Mouse (Mus musculus) heart, postnatal 0 days (tissue): Measurements from ENCODE around the gene Tysnd1. TPM values are rescaled to one million over a fixed set of nuclear protein-coding genes. Genes with fewer than 3 reads are reported as not detected.

Experiments
- ATAC-seq: fragments of 200-750 bp; cut with Nextera tagmentation; 2 replicates; pipeline ENCODE4 v1.8.0; 2017; ENCODE audit warnings: low read depth, moderate number of reproducible peaks, moderate library complexity; ENCODE audit not compliant: insufficient read depth
- DNase-seq: peaks from one replicate; pipeline ENCODE4 v3.0.0-alpha.2; 2016; ENCODE audit warnings: low spot score
- H3K27ac ChIP-seq: fragments of 300-500 bp; sonication (generic); 2 replicates; pipeline ENCODE4 v1.5.1; 2014; ENCODE audit warnings: low read depth, mild to moderate bottlenecking
- H3K27me3 ChIP-seq: fragments of 300-500 bp; sonication (generic); 2 replicates; pipeline ENCODE4 v1.6.1; 2014; ENCODE audit warnings: low read length, mixed read lengths; ENCODE audit not compliant: control insufficient read depth, insufficient read depth
- H3K36me3 ChIP-seq: fragments of 300-500 bp; sonication (generic); replicated peaks from 2 replicates; pipeline ENCODE4 v1.6.1; 2014; ENCODE audit warnings: low read length, mixed read lengths; ENCODE audit not compliant: control insufficient read depth, insufficient read depth
- H3K4me1 ChIP-seq: fragments of 300-500 bp; sonication (generic); 2 replicates; pipeline ENCODE4 v1.6.1; 2014; ENCODE audit warnings: antibody characterized with exemption; ENCODE audit not compliant: control insufficient read depth, insufficient read depth
- H3K4me2 ChIP-seq: fragments of 300-500 bp; sonication (generic); 2 replicates; pipeline ENCODE4 v1.6.1; 2014; ENCODE audit warnings: low read depth, mild to moderate bottlenecking, low read length, moderate library complexity
- H3K4me3 ChIP-seq: fragments of 300-500 bp; sonication (generic); 2 replicates; pipeline ENCODE4 v1.5.1; 2014; ENCODE audit warnings: low read depth, low read length
- H3K9ac ChIP-seq: fragments of 300-500 bp; sonication (generic); replicated peaks from 2 replicates; pipeline ENCODE4 v1.6.1; 2014; ENCODE audit warnings: low read depth, low read length, mixed read lengths
- H3K9me3 ChIP-seq: fragments of 300-500 bp; sonication (generic); replicated peaks from 2 replicates; pipeline ENCODE4 v1.6.1; 2016; ENCODE audit warnings: low read length; ENCODE audit not compliant: control insufficient read depth
- CTCF ChIP-seq: IDR thresholded peaks from 2 replicates; pipeline ENCODE4 v1.5.1; 2016; ENCODE audit warnings: antibody characterized with exemption, control low read depth, low read depth
- EP300 ChIP-seq: IDR thresholded peaks from 2 replicates; pipeline ENCODE4 v1.6.1; 2016; ENCODE audit warnings: antibody characterized with exemption, low read depth
- WGBS: fragments of 180-500 bp; shearing (Covaris S2); extraction: QIAGEN DNeasy Blood & Tissue Kit; methylation state at CpG from one replicate; pipeline ENCODE4 v1.1.7; 2014; 5-methylcytosine and 5-hydroxymethylcytosine counted together
- polyA plus RNA-seq: library from polyadenylated mRNA; unstranded; fragments of >200 nt; fragmentation: Nextera tagmentation; extraction: Ambion mirVana; gene quantifications from 2 replicates; pipeline ENCODE4 v1.2.1, GENCODE M21; 2015
- total RNA-seq: library from RNA; depleted of rRNA; stranded (reverse); fragments of >200 nt; gene quantifications from 2 replicates; pipeline ENCODE4 v1.2.3, GENCODE M21; 2014; ENCODE audit warnings: low replicate concordance

The Tysnd1 gene
- total and polyA plus RNA-seq, 2 experiments from 2014 or later: 14.5 to 53.0 TPM

- peaks cover 34% of the 10 kb centered on the region for H3K36me3 ChIP-seq
- no peak overlapping the region for H3K27ac ChIP-seq
- no peak overlapping the region for H3K9ac ChIP-seq
- no peak overlapping the region for H3K4me2 ChIP-seq
- H3K9me3 ChIP-seq: no peaks in the 10 kb centered on the region
- no peak for TF ChIP-seq EP300
- no peak for TF ChIP-seq CTCF
- 70% methylated on average over 8 of the region's 8 CpGs for WGBS
- DNase-seq (no peak), ATAC-seq (no peak)
- no peak overlapping the region for H3K4me3 ChIP-seq
- H3K4me1 ChIP-seq: no peaks in the 10 kb centered on the region
- no peaks in the 10 kb centered on the region for H3K27me3 ChIP-seq
Measured at GRCm38 (mm10) chr10:61661887-61662286, 33.4 kb upstream of the Tysnd1 start.

GRCm38 (mm10) chr10:61662391-61662988, 32.8 kb upstream of the Tysnd1 start:
- no peak for ATAC-seq
- Histone ChIP-seq H3K27ac (no peak overlapping the region), H3K4me3 (no peak overlapping the region), H3K4me2 (no peak overlapping the region), H3K27me3 (no peaks in the 10 kb centered on the region), H3K4me1 (no peaks in the 10 kb centered on the region), H3K36me3 (peaks cover 34% of the 10 kb centered on the region), H3K9me3 (no peaks in the 10 kb centered on the region), H3K9ac (no peak overlapping the region)
- TF ChIP-seq CTCF (no peak), EP300 (no peak)
- WGBS: 58% methylated on average over 10 of the region's 10 CpGs
- DNase-seq: no peak

- TF ChIP-seq CTCF: no peak
- TF ChIP-seq EP300: no peak
- H3K4me1 ChIP-seq: no peaks in the 10 kb centered on the region
- peaks cover 51% of the 10 kb centered on the region for H3K36me3 ChIP-seq
- no peaks in the 10 kb centered on the region for H3K27me3 ChIP-seq
- no peaks in the 10 kb centered on the region for H3K9me3 ChIP-seq
- no peak overlapping the region for H3K9ac ChIP-seq
- H3K27ac ChIP-seq: no peak overlapping the region
- no peak for ATAC-seq
- no peak overlapping the region for H3K4me2 ChIP-seq
- WGBS: 93% methylated on average over 10 of the region's 10 CpGs
- DNase-seq: no peak
- no peak overlapping the region for H3K4me3 ChIP-seq
Measured at GRCm38 (mm10) chr10:61665111-61665510, 30.2 kb upstream of the Tysnd1 start.

- no peak overlapping the region for H3K4me3 ChIP-seq
- H3K36me3 ChIP-seq: peaks cover 56% of the 10 kb centered on the region
- no peak for ATAC-seq
- no peak overlapping the region for H3K4me2 ChIP-seq
- no peaks in the 10 kb centered on the region for H3K4me1 ChIP-seq
- no peak for TF ChIP-seq EP300
- no peak for TF ChIP-seq CTCF
- H3K9me3 ChIP-seq: no peaks in the 10 kb centered on the region
- no peak overlapping the region for H3K9ac ChIP-seq
- no peaks in the 10 kb centered on the region for H3K27me3 ChIP-seq
- no peak overlapping the region for H3K27ac ChIP-seq
- no peak for DNase-seq
- WGBS: 58% methylated on average over 3 of the region's 3 CpGs
Measured at GRCm38 (mm10) chr10:61665651-61666050, 29.7 kb upstream of the Tysnd1 start.

GRCm38 (mm10) chr10:61669289-61669688, 26.0 kb upstream of the Tysnd1 start:
- H3K36me3 ChIP-seq: peaks cover 58% of the 10 kb centered on the region
- H3K27ac ChIP-seq: no peak overlapping the region
- no peak for DNase-seq
- no peak overlapping the region for H3K4me3 ChIP-seq
- ATAC-seq: no peak
- H3K9ac ChIP-seq: no peak overlapping the region
- no peaks in the 10 kb centered on the region for H3K4me1 ChIP-seq
- H3K4me2 ChIP-seq: no peak overlapping the region
- no peak for TF ChIP-seq CTCF
- TF ChIP-seq EP300: no peak
- no peaks in the 10 kb centered on the region for H3K9me3 ChIP-seq
- WGBS: 77% methylated on average over 7 of the region's 7 CpGs
- no peaks in the 10 kb centered on the region for H3K27me3 ChIP-seq

- peaks cover 61% of the 10 kb centered on the region for H3K36me3 ChIP-seq
- no peak overlapping the region for H3K27ac ChIP-seq
- H3K27me3 ChIP-seq: no peaks in the 10 kb centered on the region
- H3K4me3 ChIP-seq: no peak overlapping the region
- DNase-seq (no peak), ATAC-seq (no peak)
- TF ChIP-seq EP300 (no peak), CTCF (no peak)
- no peak overlapping the region for H3K4me2 ChIP-seq
- no peak overlapping the region for H3K9ac ChIP-seq
- H3K4me1 ChIP-seq: no peaks in the 10 kb centered on the region
- H3K9me3 ChIP-seq: no peaks in the 10 kb centered on the region
Measured at GRCm38 (mm10) chr10:61669896-61670295, 25.4 kb upstream of the Tysnd1 start.
